Mouse (Mus musculus) C2C12 (cell line): ENCODE measurements around the gene Tbc1d10b. TPM values are rescaled to one million over a fixed set of nuclear protein-coding genes. Genes with fewer than 3 reads are reported as not detected.

Experiments used
- H3K27me3 ChIP-seq: one replicate; pipeline ENCODE4 v1.6.1; 2011; ENCODE audit not compliant: control insufficient read depth, insufficient read depth, insufficient read length
- H3K36me3 ChIP-seq: one replicate; pipeline ENCODE4 v1.6.1; 2011; ENCODE audit not compliant: control insufficient read depth, insufficient read depth
- H3K4me3 ChIP-seq: one replicate; pipeline ENCODE4 v1.5.1; 2011; ENCODE audit warnings: mild to moderate bottlenecking, control low read depth; ENCODE audit not compliant: poor library complexity, insufficient read depth, severe bottlenecking
- H3K79me2 ChIP-seq: one replicate; pipeline ENCODE4 v1.6.1; 2011; ENCODE audit not compliant: control insufficient read depth, insufficient read depth
- H3K79me3 ChIP-seq: one replicate; pipeline ENCODE4 v1.6.1; 2011; ENCODE audit warnings: low read depth, control low read depth
- H3ac ChIP-seq: one replicate; pipeline ENCODE3; 2011; ENCODE audit warnings: low read depth; ENCODE audit not compliant: control insufficient read depth, insufficient read length
- CEBPB ChIP-seq: IDR thresholded peaks from one replicate; pipeline ENCODE4 v1.6.1; 2011; ENCODE audit warnings: low read depth, mild to moderate bottlenecking, control low read depth, moderate library complexity
- CTCF ChIP-seq: IDR thresholded peaks from one replicate; pipeline ENCODE4 v1.5.1; 2011; ENCODE audit not compliant: control insufficient read depth, insufficient read depth, insufficient read length
- FOSL1 ChIP-seq: IDR thresholded peaks from one replicate; pipeline ENCODE4 v1.8.0; 2011; ENCODE audit warnings: mild to moderate bottlenecking, low read length; ENCODE audit not compliant: poor library complexity, insufficient read depth, severe bottlenecking
- MAX ChIP-seq: IDR thresholded peaks from one replicate; pipeline ENCODE4 v1.6.1; 2011; ENCODE audit warnings: mild to moderate bottlenecking, control low read depth
- MYOD1 ChIP-seq: IDR thresholded peaks from one replicate; pipeline ENCODE4 v1.6.1; 2011; ENCODE audit warnings: low read depth; ENCODE audit not compliant: control insufficient read depth, insufficient read length
- MYOG ChIP-seq: IDR thresholded peaks from one replicate; pipeline ENCODE4 v1.6.1; 2011; ENCODE audit not compliant: control insufficient read depth, insufficient read length; ENCODE audit errors: extremely low read depth
- USF1 ChIP-seq: IDR thresholded peaks from one replicate; pipeline ENCODE4 v1.6.1; 2011; ENCODE audit warnings: low read depth, mild to moderate bottlenecking, control low read depth, moderate library complexity
- polyA plus RNA-seq: library from polyadenylated mRNA; unstranded; fragments of >200 nt; fragmentation: generic; extraction: Trizol; gene quantifications from one replicate; pipeline ENCODE4 v1.2.1, GENCODE M21; 2012; ENCODE audit warnings: missing spikeins

The Tbc1d10b gene
- polyA plus RNA-seq, 1 experiment = 41.4 TPM

GRCm38 (mm10) chr7:127192989-127193388 lies 15.3 kb downstream of the Tbc1d10b start:
- Histone ChIP-seq H3K27me3 (no peaks in the 10 kb centered on the region), H3K4me3 (no peak overlapping the region), H3K36me3 (peaks cover 34% of the 10 kb centered on the region), H3K79me2 (peaks cover 23% of the 10 kb centered on the region), H3ac (no peak overlapping the region), H3K79me3 (peaks cover 11% of the 10 kb centered on the region)
- TF ChIP-seq USF1 = no peak
- TF ChIP-seq CTCF = no peak
- no peak for TF ChIP-seq CEBPB
- TF ChIP-seq MAX = no peak
- TF ChIP-seq MYOG = no peak
- no peak for TF ChIP-seq MYOD1
- no peak for TF ChIP-seq FOSL1

- peaks cover 23% of the 10 kb centered on the region for H3K79me2 ChIP-seq
- no peaks in the 10 kb centered on the region for H3K27me3 ChIP-seq
- H3K79me3 ChIP-seq = peaks cover 11% of the 10 kb centered on the region
- peaks cover 29% of the 10 kb centered on the region for H3K36me3 ChIP-seq
- no peak for TF ChIP-seq USF1
- TF ChIP-seq MYOG = no peak
- no peak for TF ChIP-seq FOSL1
- no peak for TF ChIP-seq MYOD1
- TF ChIP-seq MAX = no peak
- TF ChIP-seq CEBPB = no peak
- TF ChIP-seq CTCF = no peak
- no peak overlapping the region for H3K4me3 ChIP-seq
- H3ac ChIP-seq = no peak overlapping the region
Measured at GRCm38 (mm10) chr7:127190672-127191071, 17.6 kb downstream of the Tbc1d10b start.

GRCm38 (mm10) chr7:127188305-127189276 lies 19.7 kb downstream of the Tbc1d10b start:
- Histone ChIP-seq H3K79me3 (no peaks in the 10 kb centered on the region), H3ac (no peak overlapping the region), H3K79me2 (peaks cover 4% of the 10 kb centered on the region), H3K27me3 (no peaks in the 10 kb centered on the region), H3K36me3 (peaks cover 16% of the 10 kb centered on the region), H3K4me3 (no peak overlapping the region)
- TF ChIP-seq CTCF (no peak), MYOG (no peak), FOSL1 (no peak), MAX (no peak), USF1 (no peak)

GRCm38 (mm10) chr7:127187351-127187750 lies 20.9 kb downstream of the Tbc1d10b start:
- Histone ChIP-seq H3K27me3 (no peaks in the 10 kb centered on the region), H3ac (no peak overlapping the region), H3K79me3 (no peaks in the 10 kb centered on the region), H3K4me3 (no peak overlapping the region), H3K79me2 (no peaks in the 10 kb centered on the region), H3K36me3 (peaks cover 3% of the 10 kb centered on the region)
- TF ChIP-seq USF1 (no peak), MYOD1 (no peak), MYOG (no peak), MAX (no peak), CEBPB (no peak), FOSL1 (no peak), CTCF (no peak)

GRCm38 (mm10) chr7:127185601-127186000 lies 22.7 kb downstream of the Tbc1d10b start:
- no peaks in the 10 kb centered on the region for H3K79me3 ChIP-seq
- H3K36me3 ChIP-seq = no peaks in the 10 kb centered on the region
- H3K4me3 ChIP-seq = no peak overlapping the region
- no peak overlapping the region for H3ac ChIP-seq
- no peak for TF ChIP-seq CEBPB
- TF ChIP-seq MAX = no peak
- no peak for TF ChIP-seq FOSL1
- no peak for TF ChIP-seq MYOD1
- TF ChIP-seq MYOG = no peak
- TF ChIP-seq CTCF = no peak
- no peak for TF ChIP-seq USF1
- H3K27me3 ChIP-seq = no peaks in the 10 kb centered on the region
- no peaks in the 10 kb centered on the region for H3K79me2 ChIP-seq
